Mouse (Mus musculus) liver, adult 2 months (tissue): ENCODE measurements around the gene Vamp5.

Source experiments
- CTCF ChIP-seq: fragments of 200-500 bp; IDR thresholded peaks from 2 replicates; pipeline ENCODE4 v1.5.1; 2011; ENCODE audit warnings: low read depth, low read length, control low read depth
- POLR2A ChIP-seq: fragments of 200-500 bp; IDR thresholded peaks from 2 replicates; pipeline ENCODE4 v1.6.1; 2011; ENCODE audit warnings: low read length, control low read depth; ENCODE audit not compliant: insufficient read depth; ENCODE audit errors: extremely low read depth

DNA sequence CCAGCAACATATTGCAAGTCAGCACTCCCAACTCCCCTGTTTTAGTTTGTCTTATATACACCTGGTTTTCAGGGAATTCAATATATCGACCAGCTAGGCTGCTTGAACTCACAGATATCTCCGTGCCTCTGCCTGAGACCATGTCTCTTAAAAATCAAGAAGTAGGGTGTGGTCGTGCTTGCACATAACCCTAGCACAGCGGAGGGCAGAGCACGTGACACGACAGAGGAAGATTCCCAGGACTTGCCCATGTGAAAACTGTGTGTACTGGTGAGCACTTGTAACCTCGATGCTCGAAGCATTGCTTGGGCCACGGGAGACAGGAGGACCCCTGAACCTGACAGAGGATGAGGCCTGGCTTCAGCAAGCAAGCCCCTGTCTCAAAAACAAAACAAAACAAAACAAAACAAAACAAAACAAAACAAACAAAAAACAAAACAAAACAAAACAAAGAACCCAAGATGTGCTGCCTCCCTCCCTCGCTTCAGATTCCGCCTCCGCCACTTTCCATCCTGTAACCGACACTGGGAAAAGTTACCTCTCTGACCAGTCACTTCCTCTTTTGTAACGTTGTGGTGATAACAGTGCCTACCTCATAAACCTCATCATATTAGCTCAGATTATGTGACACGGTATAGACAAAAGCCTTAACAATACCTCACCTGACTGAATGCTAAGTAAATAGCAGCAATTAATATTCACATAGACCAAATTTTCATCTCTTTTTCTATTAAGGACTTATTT, 5.3 kb downstream of the Vamp5 start:
- no peak for TF ChIP-seq POLR2A
- TF ChIP-seq CTCF: no peak
